Mouse (Mus musculus): Measurements from ENCODE around the gene Lrrk2. TPM values are rescaled to one million over a fixed set of nuclear protein-coding genes. Genes with fewer than 3 reads are reported as not detected.
"Not testable (repeated sequence)": the region's sequence is repeated elsewhere in the genome, so short reads cannot be mapped to it uniquely, and the experiment has no call there.

The Lrrk2 gene
- total RNA-seq, 2 experiments from 2014 or later: 20.6 to 24.9 TPM

DNA sequence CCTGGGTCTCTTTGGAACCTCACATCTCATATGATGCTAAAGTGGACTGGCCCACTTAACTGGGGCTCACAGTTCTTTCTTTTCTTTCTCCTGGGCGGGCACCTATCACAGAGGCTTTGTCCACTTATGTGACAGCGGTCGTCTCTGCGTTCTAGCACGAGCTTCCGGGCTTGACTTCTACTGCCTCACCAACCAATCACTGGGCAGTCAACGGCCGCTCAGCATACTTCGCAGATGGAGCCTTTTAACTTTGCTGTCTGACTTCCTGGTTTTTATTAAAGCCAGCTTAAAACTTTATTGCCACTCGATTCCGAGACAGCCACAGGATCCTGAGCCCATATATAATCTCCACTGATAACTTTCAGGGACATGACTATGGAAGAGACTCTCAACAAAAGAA is 115.4 kb downstream of the Lrrk2 start:
- ATAC-seq (replicated peaks; ENCODE audit: poor library complexity): no peak

DNA sequence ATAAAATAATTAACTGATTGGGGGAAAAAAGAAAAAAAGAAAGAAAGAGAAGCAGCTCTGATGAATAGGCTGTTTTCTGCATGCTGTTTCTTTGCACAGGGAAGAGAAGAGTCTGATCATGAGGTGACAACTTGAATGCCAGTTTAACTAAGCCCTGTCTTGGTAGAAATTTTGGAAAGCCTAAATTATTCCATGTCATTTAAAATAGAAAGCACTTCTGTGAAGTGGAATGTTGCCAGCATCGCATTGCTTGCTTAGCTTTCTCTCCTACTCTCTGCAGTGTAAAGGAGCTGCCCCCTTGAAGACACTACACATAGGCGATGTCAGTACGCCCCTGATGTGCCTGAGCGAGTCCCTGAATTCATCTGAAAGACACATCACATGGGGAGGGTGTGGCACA is 133.5 kb downstream of the Lrrk2 start:
- ATAC-seq (replicated peaks; ENCODE audit: poor library complexity): no peak

- ATAC-seq (replicated peaks; ENCODE audit: poor library complexity): no peak
These were observed 162.3 kb downstream of the Lrrk2 start for GRCm38 (mm10) chr15:91835319-91835718.

DNA sequence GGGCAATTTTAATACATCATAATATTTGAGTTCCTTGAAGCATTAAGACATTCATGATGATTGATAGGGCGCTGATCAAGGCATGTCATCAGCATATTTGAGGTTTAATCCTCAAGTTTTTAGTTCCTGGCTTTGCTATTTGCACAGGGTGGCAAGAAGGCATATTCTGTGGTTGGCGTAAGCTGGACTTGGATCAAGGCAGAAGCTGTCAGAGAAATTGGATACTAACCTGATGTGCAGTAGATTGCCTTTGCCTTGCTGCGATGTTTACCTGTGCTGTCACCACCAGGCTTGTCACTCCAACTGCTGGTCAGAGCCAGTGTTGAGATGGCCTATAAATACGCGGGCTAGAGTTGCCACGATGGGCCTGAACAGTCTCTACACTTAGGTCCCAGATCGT is 165.0 kb downstream of the Lrrk2 start, which contains the start of gene Smgc:
Gene Smgc (plus strand): TSS at position 301 of the 400 bp plus-strand sequence.
- no peak for ATAC-seq (replicated peaks; ENCODE audit: poor library complexity)

DNA sequence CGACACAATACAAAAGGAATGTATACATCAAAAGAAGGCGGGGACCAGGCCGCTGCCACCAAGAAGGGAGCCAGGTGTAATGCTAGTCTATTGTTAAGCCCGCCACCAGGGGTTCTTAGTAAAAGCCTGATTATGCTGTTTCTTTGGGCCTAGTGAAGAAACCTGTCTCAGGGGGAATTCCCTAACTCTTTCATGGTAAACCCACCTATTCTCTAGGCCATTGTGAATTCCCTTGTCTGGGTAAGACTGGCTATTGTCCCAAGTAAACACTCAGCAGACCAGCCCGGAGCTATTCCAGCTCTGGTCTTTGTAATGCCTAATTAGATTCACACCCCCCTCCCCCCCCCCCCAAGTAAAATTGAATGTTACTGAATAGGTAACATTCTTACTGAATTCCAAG is 191.2 kb downstream of the Lrrk2 start:
- ATAC-seq (replicated peaks; ENCODE audit: poor library complexity): not testable (repeated sequence)

Other genes starting within 250 kb of the Lrrk2 start
- 0.39 TPM in 1 of 2 replicates, not detected in the other for gene Slc2a13, start 99.9 kb upstream of the Lrrk2 start, total RNA-seq (2015)
- 0.08 TPM in 1 of 2 replicates, not detected in the other for gene Slc2a13, start 99.9 kb upstream of the Lrrk2 start, total RNA-seq (2017)
- not detected in 2 replicates for gene Smgc, start 165.1 kb downstream of the Lrrk2 start, total RNA-seq (2015)
- gene Smgc, start 165.1 kb downstream of the Lrrk2 start, total RNA-seq (2017): not detected in 2 replicates

Measured in megakaryocyte progenitor cell, adult 5-6 weeks (primary cell).